In the genomic region with DNA sequence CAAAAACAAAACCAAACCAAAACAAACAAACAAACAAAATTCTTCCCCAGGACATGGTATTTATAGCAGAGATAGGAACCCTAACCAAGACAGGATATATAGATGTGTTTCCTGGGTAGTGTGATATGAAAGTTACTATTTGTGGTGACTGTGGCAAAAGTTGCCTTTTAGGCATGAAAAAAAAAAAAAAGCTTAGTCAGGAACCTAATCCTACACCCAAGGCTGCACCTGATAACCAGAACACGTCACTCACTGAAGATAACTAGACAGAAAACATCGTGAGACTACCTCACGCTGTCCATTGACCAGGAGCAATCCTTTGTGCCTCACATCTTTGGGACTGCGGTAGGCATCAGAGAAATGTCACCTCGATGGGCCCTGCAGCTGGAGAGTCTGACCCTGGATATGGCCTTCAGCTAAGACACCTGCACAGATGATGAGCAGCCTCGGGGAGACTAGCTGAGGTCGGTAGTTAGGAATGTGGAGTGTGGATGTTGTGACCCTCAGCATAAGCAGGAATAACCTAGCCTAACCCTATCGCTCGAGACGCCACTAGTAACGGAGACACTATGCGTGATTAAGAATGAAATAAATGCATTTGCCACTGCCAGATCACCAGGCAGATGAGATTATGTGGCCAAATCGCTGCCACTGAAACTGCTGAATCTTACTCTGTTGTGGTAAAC, we compare ENCODE assay signal across 8 mouse cellular contexts. TPM values are rescaled to one million over a fixed set of nuclear protein-coding genes. Genes with fewer than 3 reads are reported as not detected.
A peak's percentile ranks its signal among the peaks of the same experiment; 100 is the strongest.
DNase-seq lines count a peak whose midpoint lies in the region; ATAC-seq lines count a peak whose summit lies in the region.

A gene (plus strand): TSS at position 249 of the 686 bp plus-strand sequence.

- peaks cover 11% of the 10 kb centered on the region for H3K4me1 ChIP-seq in kidney, embryonic 16.5 days (ENCODE audit: insufficient read depth, low read length)
- H3K4me1 ChIP-seq in heart, embryonic 14.5 days (ENCODE audit: control insufficient read depth in 2 of 2, insufficient read depth in 2 of 2, low read length in 2 of 2): peaks cover 6 to 9% of the 10 kb centered on the region in 2 experiments; a peak in 2 of 4 replicates
- H3K4me1 ChIP-seq in liver, embryonic 15.5 days (replicated peaks): peaks cover 12% of the 10 kb centered on the region

- no peaks in the 10 kb centered on the region for H3K9me3 ChIP-seq in kidney, embryonic 16.5 days (ENCODE audit: low read length)
- no peaks in the 10 kb centered on the region for H3K9me3 ChIP-seq in heart, embryonic 14.5 days (ENCODE audit: control insufficient read depth, low read length)
- H3K9me3 ChIP-seq in liver, embryonic 15.5 days (replicated peaks): no peaks in the 10 kb centered on the region

- H3K27ac ChIP-seq in kidney, embryonic 16.5 days (ENCODE audit: low read length): peak within 1 kb of the TSS; percentile 3; the same call in 1 of the 2 replicates
- H3K27ac ChIP-seq in heart, embryonic 14.5 days (replicated peaks in 1 of 2; ENCODE audit: control insufficient read depth in 1 of 2, insufficient read depth in 1 of 2, low read depth in 2 of 2, low read length in 2 of 2): 0 out of 4 replicates have a peak within 1 kb of the TSS, but pooled peaks of 1 of the 2 experiments have one; percentile 6
- H3K27ac ChIP-seq in liver, embryonic 15.5 days (replicated peaks): no peak within 1 kb of the TSS

- H3K9ac ChIP-seq in kidney, embryonic 16.5 days (replicated peaks; ENCODE audit: low read length): peak within 1 kb of the TSS; percentile 52
- peak within 1 kb of the TSS; percentile 25 for H3K9ac ChIP-seq in heart, embryonic 14.5 days (ENCODE audit: low read length)
- H3K9ac ChIP-seq in liver, embryonic 15.5 days: no peak within 1 kb of the TSS

- no peak for DNase-seq in kidney, postnatal 10 days
- no peak for DNase-seq in left cerebral cortex, postnatal 4 days
- DNase-seq in layer of hippocampus, adult 9-11 months: no peak
- DNase-seq in left cerebral cortex, adult 11 months (ENCODE audit: low spot score): no peak

- H3K4me2 ChIP-seq in kidney, embryonic 16.5 days (replicated peaks; ENCODE audit: low read depth, low read length): peak within 1 kb of the TSS; percentile 48
- peak within 1 kb of the TSS; percentile 62 for H3K4me2 ChIP-seq in heart, embryonic 14.5 days (ENCODE audit: low read length)
- H3K4me2 ChIP-seq in liver, embryonic 15.5 days: peak within 1 kb of the TSS; percentile 45

- intact Hi-C loops in left cerebral cortex, postnatal 4 days (cut with DNase I): no loop called here

- WGBS in kidney, embryonic 16.5 days: 63% methylated on average over 13 of the region's 13 CpGs
- 42% methylated on average over 13 of the region's 13 CpGs for WGBS in heart, embryonic 14.5 days
- 37% methylated on average over 13 of the region's 13 CpGs for whole genome bisulfite sequencing in liver, embryonic 15.5 days (ENCODE audit: insufficient replicate concordance)

- H3K4me3 ChIP-seq in kidney, embryonic 16.5 days (ENCODE audit: low read length): peak within 1 kb of the TSS; percentile 29
- H3K4me3 ChIP-seq in heart, embryonic 14.5 days (ENCODE audit: control insufficient read depth in 1 of 2, insufficient read depth in 1 of 2, low read depth in 1 of 2, low read length in 2 of 2): peak within 1 kb of the TSS; percentile 21 to 25
- H3K4me3 ChIP-seq in liver, embryonic 15.5 days (replicated peaks): peak within 1 kb of the TSS; percentile 25

- no peaks in the 10 kb centered on the region for H3K27me3 ChIP-seq in kidney, embryonic 16.5 days (ENCODE audit: insufficient read depth, low read length)
- no peaks in the 10 kb centered on the region for H3K27me3 ChIP-seq in heart, embryonic 14.5 days (ENCODE audit: control insufficient read depth, insufficient read depth, low read length)
- peaks cover 7% of the 10 kb centered on the region; the same call in 1 of the 2 replicates for H3K27me3 ChIP-seq in liver, embryonic 15.5 days

- H3K36me3 ChIP-seq in kidney, embryonic 16.5 days (ENCODE audit: insufficient read depth, low read length): no peaks in the 10 kb centered on the region
- H3K36me3 ChIP-seq in heart, embryonic 14.5 days (ENCODE audit: control insufficient read depth, insufficient read depth, low read length): no peaks in the 10 kb centered on the region
- no peaks in the 10 kb centered on the region for H3K36me3 ChIP-seq in liver, embryonic 15.5 days (replicated peaks)

- no peak for ATAC-seq in kidney, embryonic 16.5 days (ENCODE audit: low FRiP score, low TSS enrichment)
- peak; percentile 35 for ATAC-seq in activated CD4-positive, CD25-positive, alpha-beta regulatory T cell, adult 4 months
- ATAC-seq in heart, embryonic 14.5 days (ENCODE audit: insufficient number of reproducible peaks, insufficient read depth, low FRiP score, low read depth): no peak
- ATAC-seq in liver, embryonic 15.5 days (ENCODE audit: insufficient read depth): no peak

RNA-seq across cellular contexts. Expression of the gene that starts here (rescaled TPM):
- 4.5 and 4.8 TPM in 2 replicates for polyA plus RNA-seq in kidney, embryonic 16.5 days (2015; fragmentation: Nextera tagmentation; extraction: Ambion mirVana)
- polyA plus RNA-seq in activated CD4-positive, CD25-positive, alpha-beta regulatory T cell, adult 4 months (2017; shearing (Covaris generic)): 10 to 100 TPM in 1 of 2 experiments, 1 to 10 TPM in 1; 6.8 to 14.9 TPM
- polyA plus RNA-seq in heart, embryonic 14.5 days (2014; fragmentation: Nextera tagmentation; extraction: Ambion mirVana): 5.3 and 6.5 TPM in 2 replicates
- 3.5 and 3.8 TPM in 2 replicates for polyA plus RNA-seq in liver, embryonic 15.5 days (2015; fragmentation: Nextera tagmentation; extraction: Ambion mirVana)
- 1 to 10 TPM; 1.2 TPM for total RNA-seq in left cerebral cortex, postnatal 4 days (2021)
